Mouse (Mus musculus) CH12F3 (cell line): ENCODE results near the gene Stard10.

Experiments used
- in situ Hi-C: fragments of 300-500 bp; cut with MboI; formaldehyde crosslinking; loops from 2 replicates; pipeline ENCODE4 v1.14.3; 2020; ENCODE audit warnings: low sequenced_read_pairs

Stard10 gene

DNA sequence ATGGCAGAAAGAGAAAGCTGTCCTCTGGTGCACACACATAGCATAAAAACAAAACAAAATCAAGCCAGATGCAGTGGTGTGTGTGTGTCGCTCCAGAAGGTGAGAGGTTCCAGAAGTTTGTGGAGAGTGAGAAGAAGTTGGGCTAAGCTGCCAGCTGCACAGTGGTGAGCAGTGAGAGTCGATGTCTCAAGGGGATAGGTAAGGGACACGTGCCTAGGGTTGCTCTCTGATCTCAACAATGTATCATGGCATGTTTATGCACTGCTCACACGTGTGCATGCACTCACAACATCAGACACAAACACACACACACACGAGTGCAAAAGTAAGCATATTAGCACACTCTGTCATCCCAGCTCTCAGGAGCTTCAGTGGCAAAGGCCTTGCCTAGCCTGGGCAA is 47.0 kb downstream of the Stard10 start:
- in situ Hi-C loops, result no loop called here

DNA sequence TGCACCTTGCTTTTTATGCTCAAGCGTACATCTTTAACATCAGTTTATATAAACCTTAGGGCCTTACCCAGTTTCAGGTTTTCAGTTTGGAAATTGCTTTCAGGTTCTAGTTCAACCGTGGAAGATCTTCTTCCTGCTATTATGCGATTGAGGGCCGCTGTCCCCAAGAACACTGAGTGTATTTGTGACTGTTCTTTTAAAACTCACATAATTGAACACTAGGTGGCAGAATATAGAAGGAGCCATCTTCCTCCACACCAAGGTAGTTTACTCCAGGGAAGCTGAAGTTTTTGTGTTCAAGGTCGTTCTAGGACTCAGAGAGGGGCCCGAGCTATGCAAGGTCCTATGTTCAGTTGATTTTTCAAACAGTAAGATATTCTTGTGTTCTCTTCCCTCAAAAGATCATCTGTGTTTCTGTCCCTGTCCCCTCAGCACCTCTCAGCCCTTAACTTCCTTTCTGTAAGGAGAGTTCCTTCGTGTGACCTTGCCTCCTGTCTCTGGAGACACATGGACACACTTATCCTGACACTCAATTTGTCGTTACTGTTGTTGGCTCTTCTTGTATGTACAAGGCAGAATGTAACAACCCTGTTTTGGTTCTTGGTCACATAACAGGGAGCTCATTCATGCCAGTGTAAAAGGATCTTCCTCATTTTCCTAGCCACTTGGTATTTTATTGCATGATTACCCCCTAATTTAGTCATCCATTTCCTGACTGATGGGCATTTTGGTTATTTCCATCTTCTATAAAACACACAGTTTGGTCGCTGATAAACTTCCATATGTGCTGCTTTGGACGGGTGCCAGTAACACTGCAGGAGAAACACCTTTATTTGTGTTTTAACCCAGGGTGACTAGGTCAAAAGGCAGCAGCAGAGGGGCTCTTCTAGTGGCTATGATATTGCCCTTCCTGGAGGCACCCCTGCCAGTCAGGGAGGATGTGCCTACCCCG is 51.3 kb downstream of the Stard10 start:
- in situ Hi-C loops, result loop anchor here (5.0 kb wide), 1 partner anchor 61 kb away; no protein-coding TSS in a partner anchor

- in situ Hi-C loops, result loop anchor here (5.0 kb wide), 1 partner anchor 62 kb away; no protein-coding TSS in a partner anchor
Observed at GRCm38 (mm10) chr7:101369666-101370065, 52.8 kb downstream of the Stard10 start.

DNA sequence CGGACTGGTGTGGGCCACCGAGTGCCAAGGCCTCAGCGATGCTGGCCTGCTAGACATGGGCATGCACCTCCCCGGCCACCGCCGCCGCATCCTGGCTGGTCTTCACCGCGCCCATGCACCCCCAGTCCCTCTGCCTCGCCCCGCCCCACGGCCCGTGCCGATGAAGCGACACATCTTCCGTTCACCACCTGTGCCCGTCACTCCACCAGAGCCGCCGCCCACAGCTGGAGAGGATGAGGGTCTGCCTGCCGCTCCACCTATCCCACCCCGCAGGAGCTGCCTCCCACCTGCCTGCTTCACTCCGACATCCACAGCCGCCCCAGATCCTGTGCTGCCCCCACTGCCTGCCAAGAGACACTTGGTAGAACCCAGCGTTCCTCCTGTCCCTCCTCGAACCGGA is 56.2 kb downstream of the Stard10 start:
- in situ Hi-C loops, result no loop called here

DNA sequence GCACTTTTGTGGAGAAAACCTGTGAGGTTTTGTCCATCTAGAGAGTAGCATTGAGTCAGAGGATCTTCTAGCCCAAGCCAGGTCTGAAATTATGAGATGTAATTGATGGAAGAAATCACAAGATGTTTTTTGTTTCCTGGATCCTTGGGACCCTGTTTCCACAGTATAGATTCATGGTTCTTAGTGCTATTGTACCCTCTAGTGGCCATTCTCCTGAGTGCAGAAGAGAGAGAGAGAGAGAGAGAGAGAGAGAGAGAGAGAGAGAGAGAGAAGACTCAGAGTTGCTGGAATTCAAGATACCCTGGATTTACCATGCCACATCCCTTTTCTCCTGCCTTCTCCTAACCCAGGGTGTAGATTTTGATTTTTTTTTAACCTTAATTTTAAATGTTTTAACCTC is 57.3 kb downstream of the Stard10 start:
- in situ Hi-C loops, result no loop called here

DNA sequence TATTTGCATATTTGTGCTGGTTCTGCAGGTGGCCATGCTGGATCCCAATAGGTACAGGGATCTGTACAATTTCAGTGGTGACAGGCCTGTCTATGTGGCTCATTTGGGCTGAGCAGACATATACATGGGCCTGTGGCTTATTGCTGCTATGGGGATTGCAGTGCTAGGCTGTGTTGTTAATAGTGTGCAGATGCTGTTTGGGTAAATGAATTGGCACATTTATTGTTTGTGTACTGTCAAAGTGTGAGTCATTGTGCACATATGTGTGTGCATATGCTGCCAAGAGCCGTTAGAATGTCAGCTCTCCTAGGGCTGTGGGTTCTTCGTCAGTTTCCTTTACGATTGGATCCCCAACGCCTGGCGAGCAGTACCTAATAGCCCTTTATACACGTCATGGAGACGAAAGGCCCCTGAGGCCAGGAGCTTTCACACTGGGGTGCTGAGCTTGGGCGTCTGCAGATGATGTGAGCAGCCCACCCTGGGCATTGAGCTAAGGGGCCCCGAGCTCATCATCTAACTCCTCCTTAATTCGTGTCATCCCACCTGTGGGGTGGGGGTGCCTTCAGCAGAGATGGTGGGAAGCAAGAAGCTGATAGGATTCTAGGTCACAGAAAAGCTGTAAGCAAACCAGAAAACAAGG is 59.9 kb downstream of the Stard10 start:
- in situ Hi-C loops, result no loop called here

GRCm38 (mm10) chr7:101377741-101378262 is 60.9 kb downstream of the Stard10 start:
- in situ Hi-C loops, result no loop called here

DNA sequence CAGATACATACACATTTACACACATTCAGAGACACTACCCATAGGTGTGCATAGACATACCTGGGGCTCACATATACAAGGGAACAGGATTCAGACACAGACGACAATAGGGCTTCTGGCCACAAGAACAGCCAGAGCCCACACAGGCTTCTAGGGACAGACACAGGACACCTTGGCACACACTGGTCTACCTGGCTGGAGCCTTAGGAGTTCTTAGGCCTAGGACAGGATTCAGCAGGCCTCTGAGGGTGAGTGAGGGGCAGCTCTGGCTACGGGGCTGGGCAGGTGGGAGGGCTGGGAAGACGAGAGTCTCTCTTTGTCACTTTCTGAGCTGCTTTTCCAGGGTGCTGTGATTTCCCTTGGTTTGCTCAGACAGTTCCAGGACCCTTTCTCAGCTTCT is 61.4 kb downstream of the Stard10 start:
- in situ Hi-C loops, result no loop called here

DNA sequence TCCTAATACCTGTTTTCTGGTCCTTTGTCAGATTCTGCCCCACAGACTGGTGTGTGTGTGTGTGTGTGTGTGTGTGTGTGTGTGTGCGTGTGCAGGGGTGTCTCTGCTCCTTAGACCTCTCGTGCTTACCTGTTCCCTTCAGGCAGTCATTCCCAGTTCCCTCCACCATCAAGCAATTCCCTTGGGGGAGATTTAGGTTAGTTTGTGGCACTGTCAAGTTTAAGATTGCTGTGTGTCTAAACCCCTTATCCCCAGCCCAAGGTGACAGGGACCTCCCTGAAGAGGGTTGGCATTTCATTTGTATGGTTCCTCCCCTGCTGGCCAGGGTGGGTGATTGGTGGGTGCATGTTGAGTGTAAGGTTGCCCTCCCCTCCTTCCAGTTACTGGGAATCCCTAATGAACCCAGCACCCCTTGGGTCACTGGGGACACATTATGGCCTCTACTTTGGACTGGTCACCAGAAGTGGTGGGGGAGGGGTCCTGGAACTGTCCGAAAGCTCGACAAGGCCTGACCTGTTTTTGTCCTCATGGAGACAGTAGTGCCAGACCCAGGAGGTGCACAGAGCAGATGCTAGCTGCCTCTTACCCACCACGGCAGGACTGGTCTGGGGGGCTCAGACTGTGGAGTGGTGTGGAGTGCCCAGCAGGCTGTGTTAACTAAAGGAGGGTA is 62.0 kb downstream of the Stard10 start:
- in situ Hi-C loops, result no loop called here

DNA sequence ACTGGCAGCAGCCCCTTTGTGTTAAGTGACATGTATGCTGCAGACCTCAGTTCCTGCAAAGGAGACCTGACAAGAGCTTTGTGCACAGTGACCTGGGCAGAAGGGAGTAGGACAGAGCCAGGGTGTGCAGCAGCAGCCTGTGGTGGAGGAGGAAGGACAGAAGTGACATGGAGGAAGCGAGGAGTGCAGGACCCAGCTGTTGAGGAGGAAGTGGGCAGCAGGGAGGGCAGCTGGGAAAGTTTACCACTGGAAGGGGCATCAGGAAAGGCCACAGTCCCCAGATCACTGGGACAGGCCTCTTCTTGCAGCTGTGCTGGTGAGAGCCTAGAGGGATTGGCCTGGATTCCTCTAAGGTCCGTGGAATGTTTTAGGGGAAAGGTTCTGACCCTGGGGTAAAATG is 62.8 kb downstream of the Stard10 start:
- in situ Hi-C loops, result no loop called here

- in situ Hi-C loops, result no loop called here
Observed at GRCm38 (mm10) chr7:101381512-101381911, 64.6 kb downstream of the Stard10 start.

DNA sequence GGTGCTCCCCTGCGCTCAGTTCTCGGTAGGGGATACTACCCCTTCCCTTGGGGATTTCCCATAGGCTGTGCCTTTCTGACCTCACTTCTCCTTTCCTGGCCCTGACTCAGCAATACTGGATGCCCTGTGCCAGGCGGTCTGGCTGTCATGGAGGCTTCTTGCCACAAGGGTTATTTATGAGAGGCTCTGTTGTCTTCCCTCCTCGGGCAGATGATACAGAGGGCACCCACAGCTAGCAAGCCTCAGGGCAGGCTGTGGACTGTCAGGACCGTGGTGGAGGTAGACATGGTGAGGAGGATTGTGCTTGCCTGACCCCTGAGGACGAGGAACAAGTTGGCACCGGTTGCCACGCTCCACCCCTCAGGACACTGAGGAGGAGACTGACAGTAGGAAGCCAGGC is 65.5 kb downstream of the Stard10 start:
- in situ Hi-C loops, result no loop called here

DNA sequence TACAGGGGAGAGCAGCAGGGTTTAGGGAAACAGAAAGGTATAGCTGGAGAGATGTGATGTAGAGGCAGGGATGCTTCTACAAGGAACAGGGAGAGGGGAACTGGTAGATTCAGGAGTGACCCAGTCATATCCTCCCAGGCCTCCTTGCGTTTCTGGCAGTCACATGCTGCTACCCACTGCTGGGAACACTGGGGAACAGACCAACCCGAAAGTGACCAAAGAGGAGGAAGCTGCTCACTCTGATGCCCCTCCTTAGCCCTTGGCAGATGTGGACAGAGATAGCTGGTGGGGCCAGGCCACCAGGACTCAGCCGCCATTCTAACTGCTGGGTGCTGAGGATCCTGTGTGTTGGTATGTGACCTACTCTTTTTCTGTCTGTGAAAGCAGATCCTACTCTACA is 66.9 kb downstream of the Stard10 start:
- in situ Hi-C loops, result no loop called here

- in situ Hi-C loops, result no loop called here
Observed at GRCm38 (mm10) chr7:101384931-101385330, 68.0 kb downstream of the Stard10 start.

- in situ Hi-C loops, result no loop called here
Observed at GRCm38 (mm10) chr7:101385331-101385733, 68.4 kb downstream of the Stard10 start.

- in situ Hi-C loops, result no loop called here
Observed at GRCm38 (mm10) chr7:101385866-101386452, 69.1 kb downstream of the Stard10 start.

GRCm38 (mm10) chr7:101389256-101389655 is 72.4 kb downstream of the Stard10 start:
- in situ Hi-C loops, result no loop called here

DNA sequence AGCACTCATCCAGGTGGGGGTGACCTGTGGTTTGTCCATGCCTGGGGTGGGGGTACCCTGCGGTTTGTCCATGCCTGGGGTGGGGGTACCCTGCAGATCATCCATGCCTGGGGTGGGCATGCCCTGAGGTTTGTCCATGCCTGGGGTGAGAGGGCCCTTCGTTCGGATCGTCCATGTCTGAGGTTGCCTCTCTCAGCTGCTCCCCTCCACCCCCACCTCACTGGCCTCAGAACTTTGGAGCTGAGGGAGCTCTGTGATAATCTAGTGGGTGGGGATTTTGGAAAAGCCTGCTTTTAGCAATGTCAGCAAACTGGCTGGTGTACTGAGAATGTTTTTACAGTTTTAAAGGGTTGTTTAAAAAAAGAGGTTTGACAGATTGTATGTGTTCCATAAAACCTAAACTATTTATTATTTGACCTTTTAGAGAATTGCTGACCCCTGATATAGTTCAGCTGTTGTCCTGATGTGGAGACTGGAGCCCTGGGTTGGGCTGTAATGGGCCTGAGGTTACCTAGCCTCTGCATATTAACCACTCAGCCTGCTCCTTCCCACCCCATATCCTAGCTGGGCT is 75.1 kb downstream of the Stard10 start:
- in situ Hi-C loops, result no loop called here

DNA sequence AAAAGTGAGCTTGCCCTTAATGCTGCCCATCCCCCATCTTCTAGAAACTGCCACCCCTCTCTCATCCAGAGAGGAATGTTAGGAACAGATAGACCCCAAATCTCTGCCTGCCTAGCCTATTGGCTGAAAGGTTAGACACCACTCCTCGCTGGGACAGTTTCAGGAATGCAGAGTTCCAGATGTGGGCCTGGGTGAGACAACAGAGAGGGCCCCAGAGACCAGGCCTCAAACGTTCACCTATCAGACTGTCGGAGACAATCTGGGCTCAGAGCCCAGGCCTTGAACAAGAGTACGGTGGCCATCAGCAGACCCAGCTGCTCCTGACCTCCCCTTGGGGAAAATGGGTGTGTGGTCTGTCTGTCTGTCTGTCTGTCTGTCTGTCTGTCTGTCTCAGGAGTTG is 76.1 kb downstream of the Stard10 start:
- in situ Hi-C loops, result no loop called here

GRCm38 (mm10) chr7:101393694-101394504 is 77.0 kb downstream of the Stard10 start:
- in situ Hi-C loops, result no loop called here
